Mouse (Mus musculus): ENCODE measurements around the gene Tmem208.

- TF ChIP-seq POLR2A (IDR thresholded peaks at IDR 0.05; ENCODE audit: control insufficient read depth, extremely low read depth, insufficient read depth, low read length, poor library complexity), result no peak
- TF ChIP-seq CTCF (IDR thresholded peaks at IDR 0.05; ENCODE audit: borderline replicate concordance, control insufficient read depth, extremely low read depth, insufficient read depth, low read length, poor library complexity), result no peak
These were observed 19.2 kb downstream of the Tmem208 start for GRCm38 (mm10) chr8:105345061-105345975.

All from thymus, adult 2 months (tissue).